Mouse (Mus musculus) ES-E14 (cell line): ENCODE measurements around the gene Olfr603. TPM values are rescaled to one million over a fixed set of nuclear protein-coding genes. Genes with fewer than 3 reads are reported as not detected.
"Not testable (repeated sequence)": the region's sequence is repeated elsewhere in the genome, so short reads cannot be mapped to it uniquely, and the experiment has no call there.

Experiments
- DNase-seq: peaks from one replicate; pipeline ENCODE4 v3.0.0-alpha.2; 2013; ENCODE audit warnings: low read depth, low spot score
- H3K27ac ChIP-seq: 2 replicates; pipeline ENCODE4 v1.5.1; 2012; ENCODE audit warnings: low read depth, mild to moderate bottlenecking, low read length, moderate library complexity, mixed read lengths; ENCODE audit not compliant: poor library complexity, insufficient read depth, severe bottlenecking
- H3K36me3 ChIP-seq: 2 replicates; pipeline ENCODE4 v1.6.1; 2012; ENCODE audit warnings: mild to moderate bottlenecking, low read length, moderate library complexity, mixed read lengths; ENCODE audit not compliant: control insufficient read depth, poor library complexity, insufficient read depth, severe bottlenecking
- H3K4me1 ChIP-seq, 2 experiments: fragments of 150-350 bp in 1 of 2; sonication (generic) in 1 of 2; 2 replicates each; pipeline ENCODE4 v1.6.1; 2012; ENCODE audit warnings: low read length in 2 of 2, mild to moderate bottlenecking in 1 of 2, mixed read lengths in 1 of 2; ENCODE audit not compliant: control insufficient read depth in 2 of 2, insufficient read depth in 2 of 2, poor library complexity in 1 of 2
- H3K4me3 ChIP-seq, 2 experiments: fragments of 150-350 bp in 1 of 2; sonication (generic) in 1 of 2; 2 replicates each; pipeline ENCODE4 v1.5.1; 2012; ENCODE audit warnings: low read length in 2 of 2, low read depth in 1 of 2, mild to moderate bottlenecking in 1 of 2, mixed read lengths in 1 of 2; ENCODE audit not compliant: insufficient read depth in 1 of 2, poor library complexity in 1 of 2, severe bottlenecking in 1 of 2
- H3K9ac ChIP-seq: 2 replicates; pipeline ENCODE4 v1.6.1; 2012; ENCODE audit warnings: low read depth, mild to moderate bottlenecking, low read length, mixed read lengths; ENCODE audit not compliant: poor library complexity, insufficient read depth, severe bottlenecking
- H3K9me3 ChIP-seq: fragments of 150-350 bp; sonication (generic); 2 replicates; pipeline ENCODE4 v1.6.1; 2012; ENCODE audit warnings: low read depth, mild to moderate bottlenecking, low read length; ENCODE audit not compliant: control insufficient read depth, insufficient read depth
- CHD2 ChIP-seq: IDR thresholded peaks from 2 replicates; pipeline ENCODE4 v1.6.1; 2014; ENCODE audit warnings: mild to moderate bottlenecking, low read depth, low read length, inconsistent platforms
- HCFC1 ChIP-seq: IDR thresholded peaks from 2 replicates; pipeline ENCODE4 v1.6.1; 2012; ENCODE audit warnings: low read length, inconsistent platforms, borderline replicate concordance; ENCODE audit not compliant: insufficient read depth
- MAFK ChIP-seq: IDR thresholded peaks from 2 replicates; pipeline ENCODE4 v1.6.1; 2014; ENCODE audit warnings: mild to moderate bottlenecking, low read depth, low read length, inconsistent platforms; ENCODE audit not compliant: insufficient read depth
- ZC3H11A ChIP-seq: IDR thresholded peaks from 2 replicates; pipeline ENCODE4 v1.6.1; 2012; ENCODE audit warnings: low read depth, mild to moderate bottlenecking, inconsistent platforms, low read length, borderline replicate concordance
- ZNF384 ChIP-seq: IDR thresholded peaks from 2 replicates; pipeline ENCODE4 v1.6.1; 2012; ENCODE audit warnings: low read depth, low read length, inconsistent platforms
- in situ Hi-C, 2 experiments: fragments of 600-800 bp; cut with MboI; formaldehyde crosslinking; loops; one replicate each; pipeline ENCODE4 v1.15.1; 2025; ENCODE audit warnings: low sequenced_read_pairs in 2 of 2, inconsistent platforms in 1 of 2; ENCODE audit not compliant: unreplicated experiment in 2 of 2
- total RNA-seq: library from RNA; depleted of rRNA; stranded (reverse); fragments of 300-350 nt; gene quantifications from 2 replicates; pipeline ENCODE4 v1.2.3, GENCODE M21; 2012; rRNA removed

Gene Olfr603
- not detected in 2 replicates for total RNA-seq

GRCm38 (mm10) chr7:103386077-103386476 is at the start of gene Olfr603:
TSS of gene Olfr603 (minus strand) at chr7:103386177.
- Histone ChIP-seq H3K4me1 (no peaks in the 10 kb centered on the region), H3K4me3 (no peak within 1 kb of the TSS), H3K9me3 (no peaks in the 10 kb centered on the region), H3K27ac (no peak within 1 kb of the TSS), H3K36me3 (no peaks in the 10 kb centered on the region), H3K9ac (no peak within 1 kb of the TSS)
- no peak for DNase-seq
- in situ Hi-C loops = no loop called here
- TF ChIP-seq HCFC1 (no peak), ZNF384 (no peak), CHD2 (no peak), ZC3H11A (no peak), MAFK (no peak)

- DNase-seq, H3K4me1 ChIP-seq, H3K9ac ChIP-seq, H3K27ac ChIP-seq, H3K9me3 ChIP-seq, H3K36me3 ChIP-seq, H3K4me3 ChIP-seq, in situ Hi-C loops: not testable (repeated sequence)
These were observed 28.8 kb upstream of the Olfr603 start, which contains the start of gene Usp17lc for GRCm38 (mm10) chr7:103414772-103415171. TSS of gene Usp17lc (plus strand) at chr7:103415072.

GRCm38 (mm10) chr7:103406521-103407055 is 20.6 kb upstream of the Olfr603 start:
- H3K27ac ChIP-seq, H3K4me1 ChIP-seq, H3K9me3 ChIP-seq, H3K4me3 ChIP-seq, H3K36me3 ChIP-seq, H3K9ac ChIP-seq, in situ Hi-C loops, DNase-seq: not testable (repeated sequence)

- Histone ChIP-seq H3K27ac (peak overlapping the region; percentile 12; the same call in 1 of the 2 replicates), H3K4me3 (no peak overlapping the region), H3K9ac (no peak overlapping the region), H3K36me3 (no peaks in the 10 kb centered on the region), H3K9me3 (no peaks in the 10 kb centered on the region), H3K4me1 (peaks cover 1 to 7% of the 10 kb centered on the region in 2 experiments; a peak in 2 of 4 replicates)
- TF ChIP-seq ZC3H11A = no peak
- TF ChIP-seq ZNF384 = no peak
- no peak for TF ChIP-seq CHD2
- no peak for TF ChIP-seq MAFK
- no peak for TF ChIP-seq HCFC1
- in situ Hi-C loops = no loop called here
- no peak for DNase-seq
These were observed 13.0 kb upstream of the Olfr603 start for GRCm38 (mm10) chr7:103398981-103399380.

GRCm38 (mm10) chr7:103397758-103398157 is 11.8 kb upstream of the Olfr603 start:
- no peaks in the 10 kb centered on the region for H3K36me3 ChIP-seq
- TF ChIP-seq HCFC1 (no peak), ZC3H11A (no peak)
- no peaks in the 10 kb centered on the region for H3K9me3 ChIP-seq
- H3K27ac ChIP-seq = peak overlapping the region; percentile 5; the same call in 1 of the 2 replicates
- no peak overlapping the region for H3K4me3 ChIP-seq
- H3K9ac ChIP-seq = no peak overlapping the region
- H3K4me1 ChIP-seq = peaks cover 1 to 5% of the 10 kb centered on the region in 2 experiments; a peak in 2 of 4 replicates
- no peak for DNase-seq
- in situ Hi-C loops = no loop called here
